Mouse (Mus musculus): ENCODE measurements at regions not wholly inside any gene's neighbourhood (a gene's known extent, or its start where the extent isn't known, plus 50 kb on each side); places are given as distances from the start of the nearest gene placed in this dataset.
A peak's percentile ranks its signal among the peaks of the same experiment; 100 is the strongest.

- Histone ChIP-seq H3K4me3 (ENCODE audit: insufficient read depth, low read length) (no peak overlapping the region), H3K27ac (ENCODE audit: insufficient read depth, low read depth, low read length) (no peak overlapping the region), H3K4me1 (ENCODE audit: control insufficient read depth, insufficient read depth, low read length) (no peaks in the 10 kb centered on the region)
- no peak for TF ChIP-seq POLR2A (IDR thresholded peaks at IDR 0.05; ENCODE audit: borderline replicate concordance, low read depth, low read length)
- no peak for TF ChIP-seq CTCF (IDR thresholded peaks at IDR 0.05; ENCODE audit: low read depth, low read length)
These were observed 172.5 kb downstream of the Msrb3 start for GRCm38 (mm10) chr10:120726369-120726768.

DNA sequence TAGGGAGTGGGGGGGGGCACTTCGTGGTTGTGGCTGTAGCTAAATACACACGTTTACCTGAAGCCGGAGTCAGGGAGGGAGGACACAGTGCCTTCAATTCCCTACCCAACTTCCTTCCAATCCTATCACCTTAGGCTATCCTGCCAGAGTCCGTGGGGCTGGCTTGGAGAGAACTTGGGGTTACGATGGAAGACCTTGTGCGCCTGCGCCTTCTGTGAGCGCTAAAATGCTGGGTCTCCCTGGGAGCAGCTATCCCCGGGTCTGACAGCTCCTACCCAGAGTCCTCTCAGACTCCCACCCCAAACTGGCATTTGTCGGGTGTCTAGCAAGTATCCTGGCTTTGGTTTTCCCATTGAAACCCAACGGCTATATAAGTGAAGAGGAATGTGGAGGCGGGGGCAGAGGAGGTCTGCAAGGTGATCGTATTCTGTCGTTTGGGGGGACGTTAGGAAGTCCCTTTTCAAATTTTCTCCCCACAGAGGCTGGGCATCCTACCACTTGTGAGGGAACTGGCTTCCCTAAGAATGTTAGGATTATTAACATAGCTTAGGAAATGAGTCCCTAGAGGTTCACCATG lies 176.9 kb downstream of the Msrb3 start:
- TF ChIP-seq CTCF (IDR thresholded peaks at IDR 0.05; ENCODE audit: low read depth, low read length) (no peak), POLR2A (IDR thresholded peaks at IDR 0.05; ENCODE audit: borderline replicate concordance, low read depth, low read length) (no peak)
- no peak overlapping the region for H3K4me3 ChIP-seq (ENCODE audit: insufficient read depth, low read length)
- H3K27ac ChIP-seq (ENCODE audit: insufficient read depth, low read depth, low read length), result no peak overlapping the region
- no peaks in the 10 kb centered on the region for H3K4me1 ChIP-seq (ENCODE audit: control insufficient read depth, insufficient read depth, low read length)

DNA sequence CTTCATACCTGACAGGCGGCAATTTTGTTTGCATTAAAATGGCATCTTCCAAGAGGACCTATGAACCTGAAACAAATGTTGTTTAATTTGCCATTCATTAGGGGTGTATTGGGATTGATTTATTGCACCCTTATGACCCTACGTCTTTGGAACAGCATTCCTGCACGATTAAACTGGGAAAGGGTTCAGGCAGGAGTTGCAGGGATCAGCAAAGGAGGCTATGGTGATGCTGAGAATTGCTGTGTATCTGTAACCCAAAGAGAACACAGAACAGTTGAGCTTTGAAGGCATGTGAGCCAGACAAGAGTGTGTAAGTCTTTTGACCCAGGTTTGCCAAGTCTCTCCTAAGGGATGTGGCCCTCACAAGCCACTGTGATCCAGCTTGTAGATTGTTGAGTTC lies 177.9 kb downstream of the Msrb3 start:
- TF ChIP-seq POLR2A (IDR thresholded peaks at IDR 0.05; ENCODE audit: borderline replicate concordance, low read depth, low read length), result no peak
- no peak for TF ChIP-seq CTCF (IDR thresholded peaks at IDR 0.05; ENCODE audit: low read depth, low read length)
- Histone ChIP-seq H3K4me3 (ENCODE audit: insufficient read depth, low read length) (no peak overlapping the region), H3K27ac (ENCODE audit: insufficient read depth, low read depth, low read length) (no peak overlapping the region), H3K4me1 (ENCODE audit: control insufficient read depth, insufficient read depth, low read length) (no peaks in the 10 kb centered on the region)

DNA sequence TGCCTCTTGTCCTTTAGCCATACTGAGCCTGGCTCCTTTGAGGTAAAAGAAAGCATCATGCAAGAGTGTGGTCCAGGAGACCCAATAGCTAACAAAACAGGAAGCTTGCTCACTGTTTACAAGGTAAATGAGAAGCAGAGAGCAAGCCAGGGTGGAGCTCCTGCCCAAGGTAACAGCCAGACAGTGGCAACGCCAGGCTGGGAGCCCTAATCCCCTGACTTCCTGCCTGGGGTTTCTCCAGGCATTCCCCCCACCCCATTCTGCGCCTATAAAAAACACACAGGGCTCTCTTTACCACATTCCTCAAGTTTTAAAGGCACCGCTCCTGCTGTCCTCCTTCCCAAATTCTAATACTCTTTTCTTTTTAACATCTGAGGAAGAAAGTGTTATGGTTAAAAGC lies 178.8 kb downstream of the Msrb3 start:
- Histone ChIP-seq H3K4me1 (ENCODE audit: control insufficient read depth, insufficient read depth, low read length) (no peaks in the 10 kb centered on the region), H3K27ac (ENCODE audit: insufficient read depth, low read depth, low read length) (no peak overlapping the region), H3K4me3 (ENCODE audit: insufficient read depth, low read length) (no peak overlapping the region)
- TF ChIP-seq CTCF (IDR thresholded peaks at IDR 0.05; ENCODE audit: low read depth, low read length) (no peak), POLR2A (IDR thresholded peaks at IDR 0.05; ENCODE audit: borderline replicate concordance, low read depth, low read length) (no peak)

GRCm38 (mm10) chr10:120717159-120717567 lies 181.7 kb downstream of the Msrb3 start:
- H3K4me1 ChIP-seq (ENCODE audit: control insufficient read depth, insufficient read depth, low read length), result no peaks in the 10 kb centered on the region
- no peak for TF ChIP-seq CTCF (IDR thresholded peaks at IDR 0.05; ENCODE audit: low read depth, low read length)
- TF ChIP-seq POLR2A (IDR thresholded peaks at IDR 0.05; ENCODE audit: borderline replicate concordance, low read depth, low read length), result no peak
- H3K27ac ChIP-seq (ENCODE audit: insufficient read depth, low read depth, low read length), result no peak overlapping the region
- H3K4me3 ChIP-seq (ENCODE audit: insufficient read depth, low read length), result no peak overlapping the region

- H3K27ac ChIP-seq (ENCODE audit: insufficient read depth, low read depth, low read length), result no peak overlapping the region
- TF ChIP-seq CTCF (IDR thresholded peaks at IDR 0.05; ENCODE audit: low read depth, low read length), result no peak
- no peak for TF ChIP-seq POLR2A (IDR thresholded peaks at IDR 0.05; ENCODE audit: borderline replicate concordance, low read depth, low read length)
- H3K4me3 ChIP-seq (ENCODE audit: insufficient read depth, low read length), result no peak overlapping the region
- H3K4me1 ChIP-seq (ENCODE audit: control insufficient read depth, insufficient read depth, low read length), result peaks cover 5% of the 10 kb centered on the region
These were observed 182.5 kb downstream of the Msrb3 start for GRCm38 (mm10) chr10:120716391-120716790.

DNA sequence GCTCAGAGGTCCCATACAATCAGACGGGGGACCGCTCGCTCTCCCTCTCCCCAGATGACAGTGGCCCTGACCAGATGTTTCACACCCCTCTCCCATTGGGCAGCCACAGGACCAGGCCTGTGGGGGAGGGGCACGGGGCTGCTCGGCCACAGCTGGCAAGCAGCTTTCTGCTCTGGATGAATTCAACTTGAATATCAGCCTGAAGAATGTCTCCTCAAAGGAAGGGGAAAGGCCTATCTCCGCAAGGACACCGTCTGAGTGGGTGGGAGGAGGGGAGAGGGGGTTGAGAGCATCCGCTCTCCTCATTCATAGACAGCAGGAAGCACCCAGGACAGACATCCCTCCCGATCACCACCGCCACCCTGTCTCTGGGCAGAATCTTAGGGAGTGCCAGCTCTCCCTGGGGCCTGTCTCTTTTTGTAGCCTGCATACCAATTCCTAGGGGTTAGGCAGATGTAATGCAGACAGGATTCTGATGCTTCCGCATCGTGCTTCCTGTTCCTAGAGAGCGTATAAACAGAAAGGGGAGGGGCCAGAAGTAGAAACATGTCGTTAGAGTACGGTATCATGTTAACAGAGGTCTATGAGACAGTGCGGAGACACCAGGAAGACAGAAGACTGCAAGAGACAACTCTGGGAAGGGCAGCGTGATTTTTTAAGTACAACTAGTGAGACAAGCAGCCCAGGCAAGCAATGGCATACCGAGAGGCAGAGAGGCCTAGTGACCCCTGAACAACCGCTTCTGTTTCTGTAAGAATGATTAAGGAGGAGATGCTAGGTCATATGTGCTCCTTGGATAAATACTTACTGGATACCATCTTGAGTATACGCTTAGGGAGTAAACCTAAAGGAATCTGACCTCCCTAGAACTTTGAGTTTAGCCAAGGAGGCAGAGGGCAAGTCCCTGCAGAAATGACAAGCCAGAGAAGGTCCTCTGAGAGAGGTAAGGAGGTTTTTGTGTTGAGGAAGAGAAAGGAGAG lies 190.8 kb downstream of the Msrb3 start:
- Histone ChIP-seq H3K4me1 (ENCODE audit: control insufficient read depth, insufficient read depth, low read length) (peaks cover 8% of the 10 kb centered on the region), H3K27ac (ENCODE audit: insufficient read depth, low read depth, low read length) (no peak overlapping the region), H3K4me3 (ENCODE audit: insufficient read depth, low read length) (no peak overlapping the region)
- TF ChIP-seq POLR2A (IDR thresholded peaks at IDR 0.05; ENCODE audit: borderline replicate concordance, low read depth, low read length) (no peak), CTCF (IDR thresholded peaks at IDR 0.05; ENCODE audit: low read depth, low read length) (no peak)

- Histone ChIP-seq H3K27ac (ENCODE audit: insufficient read depth, low read depth, low read length) (no peak overlapping the region), H3K4me1 (ENCODE audit: control insufficient read depth, insufficient read depth, low read length) (peaks cover 9% of the 10 kb centered on the region), H3K4me3 (ENCODE audit: insufficient read depth, low read length) (no peak overlapping the region)
- TF ChIP-seq CTCF (IDR thresholded peaks at IDR 0.05; ENCODE audit: low read depth, low read length) (no peak), POLR2A (IDR thresholded peaks at IDR 0.05; ENCODE audit: borderline replicate concordance, low read depth, low read length) (no peak)
These were observed 192.1 kb downstream of the Msrb3 start for GRCm38 (mm10) chr10:120706684-120707290.

GRCm38 (mm10) chr10:120701833-120702232 lies 197.1 kb downstream of the Msrb3 start:
- TF ChIP-seq CTCF (IDR thresholded peaks at IDR 0.05; ENCODE audit: low read depth, low read length) (peak; percentile 93), POLR2A (IDR thresholded peaks at IDR 0.05; ENCODE audit: borderline replicate concordance, low read depth, low read length) (no peak)
- Histone ChIP-seq H3K4me3 (ENCODE audit: insufficient read depth, low read length) (no peak overlapping the region), H3K27ac (ENCODE audit: insufficient read depth, low read depth, low read length) (no peak overlapping the region), H3K4me1 (ENCODE audit: control insufficient read depth, insufficient read depth, low read length) (peaks cover 9% of the 10 kb centered on the region)
